Mouse (Mus musculus): ENCODE results near the gene Pten.
"Not testable (repeated sequence)": the region's sequence is repeated elsewhere in the genome, so short reads cannot be mapped to it uniquely, and the experiment has no call there.

Pten gene

GRCm38 (mm10) chr19:32754188-32755000 is 2.9 kb upstream of the Pten start:
- no peak for DNase-seq (ENCODE audit: extremely low read depth, low read depth)

- no peak for DNase-seq (ENCODE audit: extremely low read depth, low read depth)
These were observed 2.0 kb upstream of the Pten start for GRCm38 (mm10) chr19:32755104-32755791.

- DNase-seq (ENCODE audit: extremely low read depth, low read depth) = peak; percentile 89
These were observed 1.3 kb upstream of the Pten start for GRCm38 (mm10) chr19:32755792-32756635.

GRCm38 (mm10) chr19:32756636-32756899 is 729 bp upstream of the Pten start:
- peak; percentile 36 for DNase-seq (ENCODE audit: extremely low read depth, low read depth)

GRCm38 (mm10) chr19:32757831-32758792 is 815 bp downstream of the Pten start:
- no peak for DNase-seq (ENCODE audit: extremely low read depth, low read depth)

GRCm38 (mm10) chr19:32758793-32759161 is 1.5 kb downstream of the Pten start:
- no peak for DNase-seq (ENCODE audit: extremely low read depth, low read depth)

- DNase-seq (ENCODE audit: extremely low read depth, low read depth) = no peak
These were observed 2.2 kb downstream of the Pten start for GRCm38 (mm10) chr19:32759357-32760024.

GRCm38 (mm10) chr19:32760499-32760898 is 3.2 kb downstream of the Pten start:
- DNase-seq (ENCODE audit: extremely low read depth, low read depth) = peak; percentile 57

- DNase-seq (ENCODE audit: extremely low read depth, low read depth) = no peak
These were observed 3.9 kb downstream of the Pten start for GRCm38 (mm10) chr19:32761162-32761561.

GRCm38 (mm10) chr19:32762493-32762892 is 5.2 kb downstream of the Pten start:
- DNase-seq (ENCODE audit: extremely low read depth, low read depth) = peak; percentile 52

GRCm38 (mm10) chr19:32778411-32778810 is 21.1 kb downstream of the Pten start:
- DNase-seq (ENCODE audit: extremely low read depth, low read depth) = no peak

GRCm38 (mm10) chr19:32779131-32779530 is 21.8 kb downstream of the Pten start:
- DNase-seq (ENCODE audit: extremely low read depth, low read depth) = no peak

GRCm38 (mm10) chr19:32781305-32782071 is 24.2 kb downstream of the Pten start:
- DNase-seq (ENCODE audit: extremely low read depth, low read depth) = no peak

- DNase-seq (ENCODE audit: extremely low read depth, low read depth) = not testable (repeated sequence)
These were observed 30.1 kb downstream of the Pten start for GRCm38 (mm10) chr19:32787388-32787787.

- not testable (repeated sequence) for DNase-seq (ENCODE audit: extremely low read depth, low read depth)
These were observed 30.7 kb downstream of the Pten start for GRCm38 (mm10) chr19:32788016-32788415.

- DNase-seq (ENCODE audit: extremely low read depth, low read depth) = no peak
These were observed 32.2 kb downstream of the Pten start for GRCm38 (mm10) chr19:32789535-32789934.

- peak; percentile 73 for DNase-seq (ENCODE audit: extremely low read depth, low read depth)
These were observed 35.3 kb downstream of the Pten start for GRCm38 (mm10) chr19:32792610-32793009.

- no peak for DNase-seq (ENCODE audit: extremely low read depth, low read depth)
These were observed 36.6 kb downstream of the Pten start for GRCm38 (mm10) chr19:32793901-32794300.

- no peak for DNase-seq (ENCODE audit: extremely low read depth, low read depth)
These were observed 43.3 kb downstream of the Pten start for GRCm38 (mm10) chr19:32800557-32800956.

- DNase-seq (ENCODE audit: extremely low read depth, low read depth) = no peak
These were observed 47.4 kb downstream of the Pten start for GRCm38 (mm10) chr19:32804703-32805102.
